ENCODE assay signal across 9 mouse cellular contexts in genomic region chr5:104074388-104074787, GRCm38 (mm10). TPM values are rescaled to one million over a fixed set of nuclear protein-coding genes. Genes with fewer than 3 reads are reported as not detected.
DNase-seq lines count a peak whose midpoint lies in the region; ATAC-seq and TF ChIP-seq lines count a peak whose summit lies in the region.
"Had no signal": no experiment of that assay in that cellular context is flagged by ENCODE, and none has a peak within 500 bp of the region (broad histone marks: within the 10 kb centered on the region; RNA-seq: fewer than 3 reads in every experiment).

No protein-coding gene starts in this region.

- H3K9ac ChIP-seq in liver, adult 2 months (ENCODE audit: low read depth, low read length), result no peak overlapping the region
- no peak overlapping the region for H3K9ac ChIP-seq in liver, embryonic 11.5 days (ENCODE audit: low read depth, low read length)
- H3K9ac ChIP-seq in neural tube, embryonic 15.5 days (replicated peaks), result no peak overlapping the region
- H3K9ac ChIP-seq: embryonic facial prominence, embryonic 13.5 days had no signal

- no peaks in the 10 kb centered on the region for H3K79me2 ChIP-seq in liver, adult 2 months (ENCODE audit: control insufficient read depth, insufficient read depth, low read length)

- H3K27me3 ChIP-seq in liver, adult 2 months (ENCODE audit: control insufficient read depth, insufficient read depth, low read length), result no peaks in the 10 kb centered on the region
- peaks cover 4% of the 10 kb centered on the region; the same call in 1 of the 2 replicates for H3K27me3 ChIP-seq in liver, embryonic 11.5 days (replicated peaks; ENCODE audit: control insufficient read depth, insufficient read depth, low read length)
- H3K27me3 ChIP-seq in neural tube, embryonic 15.5 days (replicated peaks), result no peaks in the 10 kb centered on the region

- no peak overlapping the region for H3K27ac ChIP-seq in liver, adult 2 months (replicated peaks; ENCODE audit: insufficient read depth, low read depth, low read length)
- H3K27ac ChIP-seq in liver, embryonic 11.5 days (ENCODE audit: low read depth, low read length), result no peak overlapping the region
- H3K27ac ChIP-seq in embryonic fibroblast, embryonic 13.5 days (ENCODE audit: insufficient read depth, low read length), result no peak overlapping the region
- no peak overlapping the region for H3K27ac ChIP-seq in neural tube, embryonic 15.5 days (replicated peaks)
- H3K27ac ChIP-seq: embryonic facial prominence, embryonic 13.5 days had no signal

- intact Hi-C loops in heart, postnatal 14 days (cut with DNase I), result loop anchor here (2.0 to 5.0 kb wide), 3 partner anchors 28 to 258 kb away; partner anchors contain the start of gene Nudt9
- intact Hi-C loops in left cerebral cortex, postnatal 4 days (cut with DNase I), result loop anchor here (10.0 kb wide), 1 partner anchor 260 kb away; no protein-coding TSS in a partner anchor

- WGBS in liver, adult 2 months, result 20% methylated on average over 12 of the region's 12 CpGs
- WGBS in liver, embryonic 11.5 days, result 20% methylated on average over 12 of the region's 12 CpGs
- 42% methylated on average over 12 of the region's 12 CpGs for whole genome bisulfite sequencing in neural tube, embryonic 15.5 days

- H3K4me1 ChIP-seq in liver, adult 2 months (ENCODE audit: control insufficient read depth, insufficient read depth, low read length), result no peaks in the 10 kb centered on the region
- H3K4me1 ChIP-seq in liver, embryonic 11.5 days (replicated peaks; ENCODE audit: control insufficient read depth, insufficient read depth, low read length), result 0 out of 2 replicates have a peak, but pooled peaks cover 2% of the 10 kb centered on the region
- H3K4me1 ChIP-seq in embryonic fibroblast, embryonic 13.5 days (ENCODE audit: control insufficient read depth, insufficient read depth, low read length), result no peaks in the 10 kb centered on the region
- peaks cover 21% of the 10 kb centered on the region for H3K4me1 ChIP-seq in neural tube, embryonic 15.5 days

- no peak for ATAC-seq in liver, embryonic 11.5 days (replicated peaks; ENCODE audit: low FRiP score)
- ATAC-seq in neural tube, embryonic 15.5 days (ENCODE audit: low FRiP score), result no peak

- TF ChIP-seq POLR2A in liver, adult 2 months (IDR thresholded peaks at IDR 0.05; ENCODE audit: extremely low read depth, insufficient read depth, low read length), result no peak
- no peak for TF ChIP-seq POLR2A in embryonic fibroblast, embryonic 13.5 days (IDR thresholded peaks at IDR 0.05; ENCODE audit: low read depth, low read length)

- peak; percentile 33 for DNase-seq in liver, adult 2 months (ENCODE audit: extremely low read depth, low read depth, low spot score)
- DNase-seq in liver, embryonic 11.5 days (ENCODE audit: low spot score), result no peak
- peak; percentile 75 to 86 for DNase-seq in adrenal gland, postnatal 36 days
- peak; percentile 77 to 80 for DNase-seq in heart, postnatal 14 days
- DNase-seq in left cerebral cortex, postnatal 4 days, result peak; percentile 78
- peak; percentile 52 for DNase-seq in thymus, postnatal 25 days

- no peaks in the 10 kb centered on the region for H3K36me3 ChIP-seq in liver, adult 2 months (ENCODE audit: control insufficient read depth, insufficient read depth, low read length)
- no peaks in the 10 kb centered on the region for H3K36me3 ChIP-seq in liver, embryonic 11.5 days (ENCODE audit: control insufficient read depth, insufficient read depth, low read length)
- H3K36me3 ChIP-seq in neural tube, embryonic 15.5 days, result 0 out of 2 replicates have a peak, but pooled peaks cover 3% of the 10 kb centered on the region
- H3K36me3 ChIP-seq: embryonic facial prominence, embryonic 13.5 days had no signal

- no peak overlapping the region for H3K4me2 ChIP-seq in liver, embryonic 11.5 days
- H3K4me2 ChIP-seq in neural tube, embryonic 15.5 days, result 0 out of 2 replicates have a peak overlapping the region, but pooled peaks have one; percentile 13
- H3K4me2 ChIP-seq: embryonic facial prominence, embryonic 13.5 days had no signal

- H3K4me3 ChIP-seq in liver, adult 2 months (ENCODE audit: insufficient read depth, low read depth, low read length), result no peak overlapping the region
- no peak overlapping the region for H3K4me3 ChIP-seq in liver, embryonic 11.5 days (ENCODE audit: low read depth, low read length)
- H3K4me3 ChIP-seq in embryonic fibroblast, embryonic 13.5 days (ENCODE audit: insufficient read depth, low read length), result no peak overlapping the region
- no peak overlapping the region for H3K4me3 ChIP-seq in neural tube, embryonic 15.5 days (replicated peaks)
- H3K4me3 ChIP-seq: embryonic facial prominence, embryonic 13.5 days had no signal

- H3K9me3 ChIP-seq in liver, embryonic 11.5 days (ENCODE audit: control insufficient read depth, low read length), result no peaks in the 10 kb centered on the region
- no peaks in the 10 kb centered on the region for H3K9me3 ChIP-seq in neural tube, embryonic 15.5 days (replicated peaks)
- H3K9me3 ChIP-seq: embryonic facial prominence, embryonic 13.5 days had no signal

- TF ChIP-seq CTCF in liver, adult 2 months (IDR thresholded peaks at IDR 0.05; ENCODE audit: low read depth, low read length), result peak; percentile 92
- TF ChIP-seq CTCF in embryonic fibroblast, embryonic 13.5 days (IDR thresholded peaks at IDR 0.05; ENCODE audit: borderline replicate concordance, insufficient read depth, low read length), result peak; percentile 79; the same call in 1 of the 2 replicates

RNA-seq across cellular contexts. Expression of gene Gm17660, which starts 3.0 kb away (rescaled TPM):
- total RNA-seq in liver, adult 2 months (2014; rRNA removed), result not detected in 2 replicates
- not detected in 2 replicates for polyA plus RNA-seq in liver, adult 2 months (2012; rRNA removed)
- not detected in 2 replicates for polyA plus RNA-seq in liver, embryonic 11.5 days (2014; fragmentation: Nextera tagmentation; extraction: Ambion mirVana)
- total RNA-seq in adrenal gland, postnatal 36 days (2021), result not detected
- polyA plus RNA-seq in embryonic fibroblast, embryonic 13.5 days (2011; ENCODE audit: insufficient read length, low read depth, missing spikeins), result not detected in 2 replicates
- total RNA-seq in heart, postnatal 14 days (2021), result not detected
- not detected for total RNA-seq in left cerebral cortex, postnatal 4 days (2021)
- polyA plus RNA-seq in neural tube, embryonic 15.5 days (2015; fragmentation: Nextera tagmentation; extraction: Ambion mirVana), result not detected in 2 replicates
- polyA plus RNA-seq: embryonic facial prominence, embryonic 13.5 days had no signal

RNA-seq across cellular contexts. Expression of gene Nudt9, which starts 28.3 kb away (rescaled TPM):
- total RNA-seq in liver, adult 2 months (2014; rRNA removed), result 36.6 and 40.3 TPM in 2 replicates
- polyA plus RNA-seq in liver, adult 2 months (2012; rRNA removed), result 39.7 and 48.5 TPM in 2 replicates
- polyA plus RNA-seq in liver, embryonic 11.5 days (2014; fragmentation: Nextera tagmentation; extraction: Ambion mirVana), result 103 and 110 TPM in 2 replicates
- total RNA-seq in adrenal gland, postnatal 36 days (2021), result 10 to 100 TPM; 58.6 to 67.5 TPM
- 32.8 and 35.1 TPM in 2 replicates for polyA plus RNA-seq in embryonic fibroblast, embryonic 13.5 days (2011; ENCODE audit: insufficient read length, low read depth, missing spikeins)
- total RNA-seq in heart, postnatal 14 days (2021), result 10 to 100 TPM; 42.1 to 43.0 TPM
- 10 to 100 TPM; 43.9 to 46.7 TPM for total RNA-seq in left cerebral cortex, postnatal 4 days (2021)
- polyA plus RNA-seq in neural tube, embryonic 15.5 days (2015; fragmentation: Nextera tagmentation; extraction: Ambion mirVana), result 73.0 and 73.2 TPM in 2 replicates

RNA-seq across cellular contexts. Expression of gene Sparcl1, which starts 39.1 kb away (rescaled TPM):
- total RNA-seq in liver, adult 2 months (2014; rRNA removed), result 4.9 and 5.0 TPM in 2 replicates
- 2.2 and 3.0 TPM in 2 replicates for polyA plus RNA-seq in liver, adult 2 months (2012; rRNA removed)
- polyA plus RNA-seq in liver, embryonic 11.5 days (2014; fragmentation: Nextera tagmentation; extraction: Ambion mirVana), result 5.6 and 6.8 TPM in 2 replicates
- total RNA-seq in adrenal gland, postnatal 36 days (2021), result 10 to 100 TPM; 24.9 to 34.7 TPM
- 1.8 and 4.1 TPM in 2 replicates for polyA plus RNA-seq in embryonic fibroblast, embryonic 13.5 days (2011; ENCODE audit: insufficient read length, low read depth, missing spikeins)
- total RNA-seq in heart, postnatal 14 days (2021), result 100 to 1,000 TPM; 335 to 337 TPM
- 100 to 1,000 TPM; 465 to 498 TPM for total RNA-seq in left cerebral cortex, postnatal 4 days (2021)
- polyA plus RNA-seq in neural tube, embryonic 15.5 days (2015; fragmentation: Nextera tagmentation; extraction: Ambion mirVana), result 479 and 515 TPM in 2 replicates

RNA-seq across cellular contexts. Expression of gene Hsd17b11, which starts 52.7 kb away (rescaled TPM):
- total RNA-seq in liver, adult 2 months (2014; rRNA removed), result 119 and 154 TPM in 2 replicates
- polyA plus RNA-seq in liver, adult 2 months (2012; rRNA removed), result 72.7 and 78.8 TPM in 2 replicates
- polyA plus RNA-seq in liver, embryonic 11.5 days (2014; fragmentation: Nextera tagmentation; extraction: Ambion mirVana), result 1.7 and 2.5 TPM in 2 replicates
- 10 to 100 TPM; 50.4 to 80.2 TPM for total RNA-seq in adrenal gland, postnatal 36 days (2021)
- polyA plus RNA-seq in embryonic fibroblast, embryonic 13.5 days (2011; ENCODE audit: insufficient read length, low read depth, missing spikeins), result 36.9 and 39.7 TPM in 2 replicates
- total RNA-seq in heart, postnatal 14 days (2021), result 10 to 100 TPM; 26.7 to 32.7 TPM
- total RNA-seq in left cerebral cortex, postnatal 4 days (2021), result 10 to 100 TPM; 20.2 to 22.6 TPM
- polyA plus RNA-seq in neural tube, embryonic 15.5 days (2015; fragmentation: Nextera tagmentation; extraction: Ambion mirVana), result 4.3 TPM in 2 replicates

Comparison
In these comparisons a context has a peak if more than half of its experiments do, and no peak if none do; other contexts are left out.
1. RNA of gene Sparcl1, which starts 39.1 kb away (total RNA-seq): 465 to 498 TPM in left cerebral cortex, postnatal 4 days and 335 to 337 TPM in heart, postnatal 14 days; 24.9 to 34.7 TPM in adrenal gland, postnatal 36 days and 4.9 to 5.0 TPM in liver, adult 2 months; every median in the first group is over 4 times any median in the second.